Mouse (Mus musculus) right cerebral cortex, adult 18-20 months (tissue): ENCODE measurements at regions not wholly inside any gene's neighbourhood (a gene's known extent, or its start where the extent isn't known, plus 50 kb on each side); places are given as distances from the start of the nearest gene placed in this dataset.
"Not testable (repeated sequence)": the region's sequence is repeated elsewhere in the genome, so short reads cannot be mapped to it uniquely, and the experiment has no call there.

ENCODE experiments used
- DNase-seq: peaks from one replicate; pipeline ENCODE4 v3.0.0; 2022; ENCODE audit warnings: mixed read lengths

DNA sequence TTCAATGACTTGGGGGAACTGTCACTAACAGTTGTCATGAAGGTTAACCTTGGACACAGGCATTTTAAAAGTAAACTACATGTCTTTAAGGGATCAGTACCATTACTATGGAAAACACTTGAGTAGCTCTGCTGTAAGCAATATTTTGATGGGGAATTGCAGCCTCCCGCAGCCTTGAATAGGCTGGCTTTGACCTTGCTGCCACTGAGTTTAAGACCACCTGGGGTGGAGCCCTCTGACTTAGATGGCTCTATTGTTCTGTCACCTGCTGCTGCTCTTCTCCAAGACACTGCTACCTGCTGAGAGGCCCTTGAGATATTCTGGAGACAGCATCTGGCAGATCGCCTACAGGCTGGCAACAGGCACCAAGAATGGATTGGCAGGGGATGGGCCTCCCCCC lies 62.1 kb upstream of the Tars start:
- DNase-seq = not testable (repeated sequence)

DNA sequence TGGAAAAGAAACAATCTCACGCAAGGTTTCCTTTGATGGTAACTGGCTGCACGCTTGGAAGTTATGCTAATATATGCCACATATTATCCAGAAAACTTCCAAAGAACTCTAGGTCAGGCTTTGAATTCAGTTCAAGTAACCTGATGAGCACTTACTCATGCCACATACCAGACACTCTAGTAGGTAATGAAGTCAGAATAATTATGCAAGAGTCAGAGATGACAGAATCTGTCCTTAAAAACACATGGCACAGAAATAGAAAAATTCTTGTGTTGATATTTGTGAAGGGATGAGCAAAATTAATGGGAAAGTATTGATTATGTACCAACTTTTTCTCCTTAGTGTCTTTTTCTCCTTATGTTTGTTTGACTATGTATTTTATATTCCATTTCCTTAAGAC lies 59.8 kb upstream of the Tars start:
- DNase-seq = no peak

DNA sequence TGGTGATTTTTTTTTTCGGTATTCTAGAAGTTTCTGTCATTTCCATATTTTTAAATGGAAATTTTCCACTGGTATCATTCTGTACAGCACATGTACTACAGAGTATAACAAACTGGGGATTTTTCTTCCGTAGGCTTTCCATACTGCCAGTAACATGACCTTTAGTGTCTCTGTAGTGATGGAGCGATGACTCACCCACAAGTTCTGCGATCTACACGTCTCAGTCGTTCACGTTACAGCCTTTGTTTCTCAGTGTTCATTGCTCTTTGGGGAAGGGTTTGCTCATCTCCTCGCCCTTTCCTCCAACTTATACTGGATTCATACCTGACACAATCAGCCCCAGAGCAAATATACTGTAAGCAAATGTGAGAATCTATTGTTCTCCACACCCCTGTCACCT lies 57.8 kb upstream of the Tars start:
- DNase-seq = no peak

DNA sequence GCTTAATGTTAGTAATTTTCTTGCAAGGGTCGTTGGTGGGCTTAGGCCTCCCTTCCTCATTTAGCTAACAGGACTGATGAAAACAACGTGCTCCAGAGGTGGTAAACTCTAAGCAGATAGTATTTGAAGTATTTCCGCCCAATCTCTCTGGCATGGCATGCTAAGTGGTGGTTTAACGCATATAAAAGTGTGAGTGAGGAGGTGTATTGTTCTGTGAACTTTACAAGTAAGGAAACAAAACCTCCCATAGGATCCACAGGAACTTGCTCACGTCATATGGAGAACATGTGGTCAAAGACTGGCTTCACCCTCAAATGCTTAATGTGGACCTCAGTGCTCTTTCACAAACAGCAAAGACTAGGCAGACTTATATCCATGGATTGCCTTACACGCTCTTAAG lies 56.5 kb upstream of the Tars start:
- DNase-seq = no peak

DNA sequence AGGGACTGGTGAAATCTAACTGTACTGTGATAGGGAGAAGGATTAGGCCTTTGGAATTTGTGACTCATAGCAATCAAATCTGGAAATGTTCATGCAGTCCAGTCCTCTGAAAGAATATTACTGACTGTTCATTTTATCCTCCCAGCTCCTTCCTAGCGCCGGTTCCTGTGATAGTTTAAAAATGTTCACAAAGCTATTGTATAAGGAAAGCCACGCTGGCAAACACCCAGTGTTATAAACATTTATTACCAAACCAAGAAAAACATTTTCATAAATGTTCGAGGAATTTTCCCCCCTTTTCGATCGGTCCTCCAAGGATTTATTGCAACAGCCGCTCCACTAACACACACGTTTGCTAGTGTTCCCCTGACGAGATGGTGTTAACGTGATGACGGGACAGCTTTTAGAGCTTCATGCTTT lies 55.9 kb upstream of the Tars start:
- no peak for DNase-seq

DNA sequence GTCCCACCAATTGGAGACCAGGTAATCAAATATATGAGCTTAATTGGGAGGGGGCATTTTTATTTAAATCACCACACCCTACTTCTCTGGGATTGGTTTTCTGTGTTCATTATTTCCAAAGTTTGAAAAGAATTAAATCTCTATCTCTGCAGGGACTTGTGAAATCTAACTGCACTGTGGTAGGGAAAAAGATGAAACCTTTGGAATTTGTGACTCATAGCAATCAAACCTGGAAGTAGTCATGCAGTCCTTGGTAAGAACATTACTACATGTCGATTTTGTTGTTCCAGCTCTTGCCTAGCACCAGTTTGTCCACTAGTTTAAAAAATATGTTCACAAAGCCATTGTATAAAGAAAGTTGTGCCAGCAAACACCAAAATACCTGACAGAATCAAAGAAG lies 54.5 kb upstream of the Tars start:
- DNase-seq = no peak

DNA sequence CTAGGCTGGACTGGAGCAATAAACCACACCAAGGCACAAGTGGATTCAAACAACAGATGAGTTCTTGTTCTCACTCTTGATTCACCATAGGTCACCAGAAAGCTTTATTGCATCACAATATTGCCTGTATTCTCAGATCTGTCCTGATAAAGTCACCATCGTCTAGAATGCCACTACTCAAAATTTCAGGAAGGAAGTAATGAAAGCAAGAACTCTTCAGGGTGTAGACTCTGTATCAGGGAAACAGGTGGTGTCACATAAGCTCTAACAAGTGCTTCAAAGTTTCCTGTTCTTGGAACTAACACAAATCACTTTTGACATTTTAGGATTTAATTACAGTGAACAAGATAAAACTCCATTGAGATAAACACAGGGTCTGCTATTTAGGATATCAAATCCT lies 52.2 kb upstream of the Tars start:
- no peak for DNase-seq
